Mouse (Mus musculus): ENCODE results near the gene Zfp628. TPM values are rescaled to one million over a fixed set of nuclear protein-coding genes. Genes with fewer than 3 reads are reported as not detected.
A peak's percentile ranks its signal among the peaks of the same experiment; 100 is the strongest.

The Zfp628 gene
- polyA plus RNA-seq, 1 experiment from 2014 or later = 4.2 TPM

- Histone ChIP-seq H3K27ac (replicated peaks) (peak overlapping the region; percentile 12; the same call in 1 of the 2 replicates), H3K27me3 (no peaks in the 10 kb centered on the region), H3K36me3 (peaks cover 23% of the 10 kb centered on the region; the same call in 1 of the 2 replicates), H3K4me1 (replicated peaks) (peaks cover 57% of the 10 kb centered on the region), H3K9me3 (no peaks in the 10 kb centered on the region), H3K4me2 (no peak overlapping the region), H3K4me3 (no peak overlapping the region), H3K9ac (no peak overlapping the region)
- WGBS = 93% methylated on average over 19 of the region's 19 CpGs
- no peak for ATAC-seq (ENCODE audit: low FRiP score, low read depth)
Measured at GRCm38 (mm10) chr7:4920496-4920895, 5.5 kb downstream of the Zfp628 start.

GRCm38 (mm10) chr7:4920976-4921823 is 6.2 kb downstream of the Zfp628 start:
- Histone ChIP-seq H3K4me2 (peak overlapping the region; percentile 96), H3K4me1 (replicated peaks) (peaks cover 63% of the 10 kb centered on the region), H3K36me3 (peaks cover 23% of the 10 kb centered on the region; the same call in 1 of the 2 replicates), H3K9ac (peak overlapping the region; percentile 57; the same call in 1 of the 2 replicates), H3K27ac (replicated peaks) (peak overlapping the region; percentile 99), H3K27me3 (no peaks in the 10 kb centered on the region), H3K4me3 (no peak overlapping the region), H3K9me3 (no peaks in the 10 kb centered on the region)
- WGBS = 58% methylated on average over 23 of the region's 23 CpGs
- ATAC-seq (ENCODE audit: low FRiP score, low read depth) = no peak

- Histone ChIP-seq H3K4me1 (replicated peaks) (peaks cover 57% of the 10 kb centered on the region), H3K27ac (replicated peaks) (peak within 1 kb of the TSS; percentile 99), H3K4me3 (peak within 1 kb of the TSS; percentile 42), H3K9me3 (no peaks in the 10 kb centered on the region), H3K4me2 (peak within 1 kb of the TSS; percentile 96), H3K36me3 (peaks cover 23% of the 10 kb centered on the region; the same call in 1 of the 2 replicates), H3K9ac (peak within 1 kb of the TSS; percentile 57), H3K27me3 (no peaks in the 10 kb centered on the region)
- 0 out of 2 replicates have a peak, but pooled peaks have one; percentile 2 for ATAC-seq (ENCODE audit: low FRiP score, low read depth)
- WGBS = 29% methylated on average over 8 of the region's 8 CpGs
Measured at GRCm38 (mm10) chr7:4921824-4922482, 6.9 kb downstream of the Zfp628 start, which contains the start of gene Nat14. Nat14 (plus strand) TSS chr7:4922028.

- H3K9ac ChIP-seq = peak overlapping the region; percentile 57
- peaks cover 53% of the 10 kb centered on the region for H3K4me1 ChIP-seq (replicated peaks)
- peak overlapping the region; percentile 99 for H3K27ac ChIP-seq (replicated peaks)
- H3K4me2 ChIP-seq = peak overlapping the region; percentile 96
- 0% methylated on average over 14 of the region's 14 CpGs for WGBS
- peak overlapping the region; percentile 42 for H3K4me3 ChIP-seq
- H3K9me3 ChIP-seq = no peaks in the 10 kb centered on the region
- no peaks in the 10 kb centered on the region for H3K27me3 ChIP-seq
- H3K36me3 ChIP-seq = peaks cover 23% of the 10 kb centered on the region; the same call in 1 of the 2 replicates
- peak; percentile 84 for ATAC-seq (ENCODE audit: low FRiP score, low read depth)
Measured at GRCm38 (mm10) chr7:4922508-4922907, 7.5 kb downstream of the Zfp628 start.

GRCm38 (mm10) chr7:4922931-4923565 is 8.0 kb downstream of the Zfp628 start:
- peak overlapping the region; percentile 96 for H3K4me2 ChIP-seq
- H3K9me3 ChIP-seq = no peaks in the 10 kb centered on the region
- peak overlapping the region; percentile 42 for H3K4me3 ChIP-seq
- ATAC-seq (ENCODE audit: low FRiP score, low read depth) = peak; percentile 50
- H3K36me3 ChIP-seq = peaks cover 23% of the 10 kb centered on the region; the same call in 1 of the 2 replicates
- peaks cover 53% of the 10 kb centered on the region for H3K4me1 ChIP-seq (replicated peaks)
- peak overlapping the region; percentile 57 for H3K9ac ChIP-seq
- WGBS = under 1% methylated on average over 14 of the region's 14 CpGs
- no peaks in the 10 kb centered on the region for H3K27me3 ChIP-seq
- peak overlapping the region; percentile 99 for H3K27ac ChIP-seq (replicated peaks)

- 0 out of 2 replicates have a peak, but pooled peaks have one; percentile 1 for ATAC-seq (ENCODE audit: low FRiP score, low read depth)
- Histone ChIP-seq H3K36me3 (peaks cover 21% of the 10 kb centered on the region; the same call in 1 of the 2 replicates), H3K27ac (replicated peaks) (peak overlapping the region; percentile 99), H3K9ac (peak overlapping the region; percentile 57), H3K9me3 (no peaks in the 10 kb centered on the region), H3K27me3 (no peaks in the 10 kb centered on the region), H3K4me2 (peak overlapping the region; percentile 96), H3K4me1 (replicated peaks) (peaks cover 53% of the 10 kb centered on the region), H3K4me3 (peak overlapping the region; percentile 42)
- WGBS = 2% methylated on average over 37 of the region's 37 CpGs
Measured at GRCm38 (mm10) chr7:4923586-4924364, 8.8 kb downstream of the Zfp628 start.

- Histone ChIP-seq H3K4me2 (peak overlapping the region; percentile 96), H3K9me3 (no peaks in the 10 kb centered on the region), H3K27me3 (no peaks in the 10 kb centered on the region), H3K4me3 (peak overlapping the region; percentile 42), H3K4me1 (replicated peaks) (peaks cover 53% of the 10 kb centered on the region), H3K27ac (replicated peaks) (peak overlapping the region; percentile 99), H3K9ac (peak overlapping the region; percentile 57), H3K36me3 (peaks cover 14% of the 10 kb centered on the region; the same call in 1 of the 2 replicates)
- WGBS = 4% methylated on average over 4 of the region's 4 CpGs
- ATAC-seq (ENCODE audit: low FRiP score, low read depth) = no peak
Measured at GRCm38 (mm10) chr7:4924483-4924882, 9.5 kb downstream of the Zfp628 start.

- H3K4me1 ChIP-seq (replicated peaks) = peaks cover 53% of the 10 kb centered on the region
- no peak overlapping the region for H3K9ac ChIP-seq
- H3K4me3 ChIP-seq = no peak overlapping the region
- no peaks in the 10 kb centered on the region for H3K27me3 ChIP-seq
- no peak for ATAC-seq (ENCODE audit: low FRiP score, low read depth)
- H3K9me3 ChIP-seq = no peaks in the 10 kb centered on the region
- WGBS = 22% methylated on average over 3 of the region's 4 CpGs
- H3K36me3 ChIP-seq = peaks cover 10% of the 10 kb centered on the region; the same call in 1 of the 2 replicates
- H3K27ac ChIP-seq (replicated peaks) = peak overlapping the region; percentile 55
- H3K4me2 ChIP-seq = peak overlapping the region; percentile 96; the same call in 1 of the 2 replicates
Measured at GRCm38 (mm10) chr7:4924891-4925301, 9.9 kb downstream of the Zfp628 start.

GRCm38 (mm10) chr7:4925441-4926381 is 10.7 kb downstream of the Zfp628 start, which contains the start of gene Ssc5d:
Ssc5d (plus strand) TSS chr7:4925785.
- peaks cover 53% of the 10 kb centered on the region for H3K4me1 ChIP-seq (replicated peaks)
- WGBS = 6% methylated on average over 6 of the region's 6 CpGs

GRCm38 (mm10) chr7:4926849-4927248 is 11.8 kb downstream of the Zfp628 start:
- no peak overlapping the region for H3K27ac ChIP-seq (replicated peaks)
- no peaks in the 10 kb centered on the region for H3K27me3 ChIP-seq
- H3K4me3 ChIP-seq = no peak overlapping the region
- 55% methylated on average over 16 of the region's 16 CpGs for WGBS
- H3K4me2 ChIP-seq = no peak overlapping the region
- peaks cover 42% of the 10 kb centered on the region for H3K4me1 ChIP-seq (replicated peaks)
- H3K9ac ChIP-seq = no peak overlapping the region
- no peaks in the 10 kb centered on the region for H3K36me3 ChIP-seq
- no peaks in the 10 kb centered on the region for H3K9me3 ChIP-seq
- no peak for ATAC-seq (ENCODE audit: low FRiP score, low read depth)

More at GRCm38 (mm10) chr7:4925441-4926381, 10.7 kb downstream of the Zfp628 start, which contains the start of gene Ssc5d:
- Histone ChIP-seq H3K27ac (replicated peaks) (peak within 1 kb of the TSS; percentile 99), H3K9ac (peak within 1 kb of the TSS; percentile 57), H3K4me3 (no peak within 1 kb of the TSS), H3K9me3 (no peaks in the 10 kb centered on the region), H3K4me2 (peak within 1 kb of the TSS; percentile 96), H3K36me3 (peaks cover 2% of the 10 kb centered on the region; the same call in 1 of the 2 replicates), H3K27me3 (no peaks in the 10 kb centered on the region)
- no peak for ATAC-seq (ENCODE audit: low FRiP score, low read depth)
